Mouse (Mus musculus) right cerebral cortex, postnatal 14 days (tissue): Measurements from ENCODE around the gene 4921517D22Rik.

Experiments used
- DNase-seq: peaks from one replicate; pipeline ENCODE4 v3.0.0; 2022

The 4921517D22Rik gene

DNA sequence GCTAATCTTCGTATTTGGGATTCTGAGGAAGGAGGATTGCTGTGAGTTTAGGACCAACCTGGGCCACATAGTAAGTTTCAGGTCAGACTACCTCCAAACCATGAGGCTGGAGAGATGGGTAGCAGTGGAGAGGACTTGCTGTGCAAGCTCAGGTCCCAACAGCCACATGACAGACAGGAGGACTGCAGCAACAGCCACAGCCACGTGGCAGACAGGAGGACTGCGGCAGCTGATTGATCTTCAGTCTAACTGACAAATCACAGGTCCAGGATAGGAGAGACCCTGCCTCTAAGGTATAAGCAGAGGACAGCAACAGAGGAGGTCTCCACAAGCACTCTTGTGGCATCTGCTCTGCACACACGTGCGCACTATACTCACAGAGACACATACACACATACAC lies 36.1 kb downstream of the 4921517D22Rik start:
- DNase-seq = no peak

DNA sequence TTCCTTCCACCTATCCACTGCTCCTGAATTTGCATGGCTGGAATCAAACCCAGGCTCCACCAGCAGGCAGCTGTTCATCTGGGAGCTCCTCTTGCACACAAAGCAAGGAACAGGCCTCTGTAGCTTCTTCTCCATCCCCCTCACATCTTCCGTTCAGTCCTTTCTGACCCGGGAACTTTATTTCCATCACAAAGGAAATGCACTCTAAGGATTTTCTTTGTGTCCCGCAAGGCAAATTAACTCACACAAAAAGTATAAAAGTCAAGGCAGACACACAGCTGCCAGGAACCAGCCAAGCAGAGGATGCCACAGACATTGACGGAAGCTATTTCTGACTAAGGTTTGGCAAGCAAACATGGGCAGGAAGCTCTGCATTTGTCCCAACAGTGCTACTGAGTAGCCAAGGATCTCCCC lies 36.9 kb downstream of the 4921517D22Rik start:
- no peak for DNase-seq

DNA sequence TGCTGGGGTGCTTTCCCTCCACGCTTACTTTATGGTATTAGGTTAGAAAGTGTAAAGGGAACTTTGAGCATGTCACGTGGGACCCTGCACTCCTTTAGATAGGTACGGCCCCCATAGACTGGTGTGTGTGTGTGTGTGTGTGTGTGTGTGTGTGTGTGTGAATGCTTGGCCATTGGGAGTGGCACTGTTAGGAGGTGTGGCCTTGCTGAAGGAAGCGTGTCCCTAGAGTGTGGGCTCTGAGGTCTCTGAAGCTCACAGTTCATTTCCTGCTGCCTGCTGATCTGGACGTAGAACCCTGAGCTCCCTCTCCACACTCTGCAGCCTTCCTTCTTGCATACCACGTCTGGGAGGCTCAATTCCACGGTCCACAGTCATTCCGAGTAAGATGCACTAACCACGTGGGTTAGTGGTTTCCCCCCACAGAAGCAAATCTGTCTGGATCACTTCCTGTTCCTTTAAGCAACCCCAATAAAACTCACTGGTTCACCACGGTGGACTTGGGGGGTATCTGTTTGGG lies 37.5 kb downstream of the 4921517D22Rik start:
- no peak for DNase-seq

DNA sequence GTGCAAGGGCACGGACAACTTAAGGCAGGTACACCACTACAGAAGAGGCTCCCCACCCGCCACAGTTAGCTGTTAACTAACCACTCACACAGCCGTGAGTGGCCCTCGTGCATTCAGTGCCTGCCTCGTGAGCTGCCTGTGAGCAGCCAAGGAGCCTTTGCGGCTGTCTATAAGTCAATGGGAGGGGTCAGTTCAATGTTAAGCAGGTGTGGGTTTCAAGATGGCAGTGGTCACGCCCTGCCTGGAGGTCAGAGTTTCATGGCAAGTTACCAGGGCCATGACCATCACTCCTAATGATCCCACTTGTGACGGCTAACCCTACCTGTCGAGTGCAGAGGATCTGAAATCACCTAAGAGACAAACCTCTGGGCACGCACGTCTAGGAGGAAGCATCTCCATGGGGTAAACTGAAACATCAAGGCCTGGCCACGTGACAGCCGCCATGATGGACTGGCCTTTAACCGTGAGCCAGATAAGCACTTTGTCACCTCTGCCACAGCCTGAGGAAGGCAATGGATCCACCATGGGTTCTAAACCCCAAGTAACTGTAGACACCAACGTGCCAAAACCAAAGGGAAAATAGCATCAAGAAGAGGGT lies 38.1 kb downstream of the 4921517D22Rik start:
- DNase-seq = no peak

DNA sequence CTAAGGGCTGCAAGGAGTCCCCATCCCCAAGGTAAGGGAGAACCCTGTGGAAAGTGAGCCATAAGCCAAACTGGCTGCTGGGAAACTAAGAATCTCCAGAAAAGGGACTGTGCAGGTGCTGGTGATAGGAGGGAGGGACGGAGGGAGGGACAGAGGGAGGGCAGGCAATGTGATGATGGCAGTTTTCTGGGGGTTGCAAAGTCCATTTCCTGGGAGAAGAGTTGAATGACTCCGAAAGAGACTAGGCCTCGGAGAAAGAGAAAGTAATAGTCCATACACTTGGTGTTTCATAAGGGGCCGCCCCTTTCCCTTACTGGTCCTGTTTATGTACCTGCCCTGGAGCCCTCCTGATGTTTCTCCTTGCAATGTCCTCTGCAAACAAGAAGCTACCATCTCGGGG lies 39.4 kb downstream of the 4921517D22Rik start:
- DNase-seq = no peak

DNA sequence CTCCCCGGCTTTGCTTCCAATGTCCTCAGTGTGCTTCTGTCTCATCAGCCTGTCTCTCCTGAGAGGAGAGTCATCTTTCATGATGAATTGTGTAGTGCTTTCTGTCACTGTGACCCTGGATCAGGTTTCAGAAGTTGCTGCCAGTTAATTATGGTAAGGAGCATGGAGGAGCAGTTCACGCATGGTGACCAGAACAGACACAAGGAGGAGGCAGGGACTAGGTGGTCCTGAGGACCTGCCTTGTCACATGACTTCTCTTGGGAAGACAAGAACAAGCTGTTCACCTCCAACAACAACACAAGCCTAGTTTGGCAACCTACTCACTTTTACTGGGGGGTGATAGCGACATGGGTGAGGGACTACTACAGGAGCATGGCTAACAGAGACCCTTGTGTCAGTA lies 40.8 kb downstream of the 4921517D22Rik start:
- DNase-seq = no peak

DNA sequence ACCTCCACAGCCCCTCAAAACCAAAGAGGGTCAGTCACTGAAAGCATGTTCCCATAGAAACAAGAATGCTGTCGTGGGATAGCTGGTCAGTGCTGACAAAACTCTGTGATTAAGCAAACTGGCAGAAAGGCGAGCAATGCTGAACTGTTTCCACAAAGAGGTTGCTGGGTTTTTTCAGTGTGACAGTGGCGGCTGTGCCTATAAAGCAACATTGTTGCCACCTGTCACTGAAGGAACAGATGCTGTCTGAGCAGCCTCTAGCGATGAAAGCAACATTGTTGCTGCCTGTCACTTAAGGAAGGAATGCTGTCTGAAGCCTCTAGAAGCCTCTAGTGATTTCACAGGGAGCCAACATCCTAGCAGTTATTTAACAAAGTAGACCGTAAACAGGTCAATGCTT lies 41.3 kb downstream of the 4921517D22Rik start:
- no peak for DNase-seq

DNA sequence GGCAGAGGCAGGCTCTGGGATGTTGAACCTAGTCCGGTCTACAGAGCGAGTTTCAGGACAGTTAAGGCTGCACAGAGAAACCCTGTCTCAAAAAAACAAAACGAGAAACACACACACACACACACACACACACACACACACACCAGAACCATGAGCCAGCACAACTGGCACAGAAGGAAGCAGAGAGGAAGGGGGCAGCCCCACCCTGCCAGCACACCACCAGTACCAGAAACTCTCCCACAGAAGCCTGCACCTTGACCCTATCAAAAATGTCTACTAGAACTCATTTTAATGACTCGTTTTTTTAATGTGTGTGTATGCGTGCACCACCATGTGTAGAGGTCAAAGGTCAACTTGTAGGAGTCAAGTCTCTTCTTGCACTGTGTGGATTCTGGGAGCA lies 44.1 kb downstream of the 4921517D22Rik start:
- DNase-seq = no peak

DNA sequence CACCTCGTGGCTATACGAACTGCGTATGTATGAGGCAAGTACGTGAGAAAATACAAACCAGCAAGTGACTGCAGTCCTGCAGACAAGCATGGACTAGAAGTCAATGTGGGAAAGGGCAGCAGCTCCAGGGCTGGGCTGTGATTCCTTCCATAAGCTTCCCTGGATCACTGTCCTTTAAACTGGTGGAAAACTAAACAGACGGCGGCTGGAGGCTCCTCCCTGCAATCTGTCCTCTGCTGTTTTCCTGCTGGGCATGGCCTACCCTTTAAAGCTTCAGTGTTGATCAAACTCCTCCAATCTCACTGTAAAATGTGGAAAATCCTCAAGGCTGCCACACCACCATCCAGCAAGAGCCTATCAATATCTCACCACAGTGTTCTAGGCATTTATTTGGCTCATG lies 45.3 kb downstream of the 4921517D22Rik start:
- no peak for DNase-seq

DNA sequence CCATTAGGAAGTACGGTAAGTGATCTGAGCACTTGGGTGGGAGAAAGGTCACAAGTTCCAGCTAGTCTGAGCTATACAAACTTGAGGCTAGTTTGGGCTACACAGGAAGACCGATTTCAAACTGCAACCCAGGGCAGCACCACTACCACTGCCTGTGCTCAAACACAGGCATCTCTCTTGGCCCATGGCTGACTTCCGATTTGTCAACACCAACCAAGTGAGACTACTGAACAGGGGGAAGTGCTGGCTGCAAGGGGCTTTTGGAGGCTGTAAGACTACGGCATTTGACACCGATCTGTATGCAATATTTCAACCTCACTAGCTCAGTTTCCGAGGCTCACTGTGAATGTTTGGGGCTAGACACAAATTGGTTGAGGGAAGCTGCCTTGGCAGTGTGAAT lies 46.4 kb downstream of the 4921517D22Rik start:
- DNase-seq = no peak

DNA sequence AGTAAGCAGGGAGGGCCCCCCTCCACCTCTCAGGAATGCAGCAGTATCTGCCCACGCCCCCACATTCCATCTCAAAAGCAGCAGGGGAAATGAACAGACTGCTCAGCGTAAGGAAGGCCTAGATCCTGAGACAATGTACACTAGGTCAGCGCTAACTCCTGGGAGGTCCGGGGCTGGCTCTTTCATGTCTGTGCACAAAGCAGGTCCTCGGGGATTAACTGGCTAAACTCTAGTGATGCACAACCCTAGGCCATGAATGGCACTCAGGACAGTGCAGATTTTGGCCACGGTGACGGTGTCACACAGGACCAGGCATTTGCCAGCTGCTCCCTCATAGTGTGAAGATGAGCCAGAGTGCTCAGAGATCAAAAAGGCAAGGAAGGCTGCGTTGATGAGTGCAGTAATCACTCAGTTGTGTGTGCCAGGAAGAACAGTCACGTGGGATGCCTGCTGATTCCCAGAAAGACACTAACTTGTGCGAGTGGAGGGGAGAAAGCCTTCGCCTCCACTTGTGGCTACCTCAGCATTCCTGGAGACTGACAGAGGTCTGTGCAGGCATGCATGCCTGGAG lies 47.1 kb downstream of the 4921517D22Rik start:
- no peak for DNase-seq

DNA sequence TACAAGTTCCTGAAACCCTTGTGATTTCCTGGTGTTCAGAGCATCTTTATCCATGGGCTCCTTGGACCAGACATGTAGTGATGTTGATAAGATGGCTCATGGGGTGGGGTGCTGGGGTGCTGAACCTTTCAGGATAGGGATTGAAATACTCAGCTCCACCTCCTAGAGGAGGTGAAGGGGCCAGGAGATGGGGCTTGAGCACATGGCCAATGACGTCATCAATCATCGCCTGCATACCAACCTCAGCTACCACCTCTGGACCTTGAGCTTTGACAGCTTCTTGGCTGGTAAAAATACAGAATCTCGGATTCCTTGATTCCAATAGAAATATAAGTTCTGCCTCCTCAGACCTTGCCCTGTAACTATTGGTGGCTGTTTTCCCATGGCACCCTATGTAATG lies 48.4 kb downstream of the 4921517D22Rik start:
- no peak for DNase-seq

DNA sequence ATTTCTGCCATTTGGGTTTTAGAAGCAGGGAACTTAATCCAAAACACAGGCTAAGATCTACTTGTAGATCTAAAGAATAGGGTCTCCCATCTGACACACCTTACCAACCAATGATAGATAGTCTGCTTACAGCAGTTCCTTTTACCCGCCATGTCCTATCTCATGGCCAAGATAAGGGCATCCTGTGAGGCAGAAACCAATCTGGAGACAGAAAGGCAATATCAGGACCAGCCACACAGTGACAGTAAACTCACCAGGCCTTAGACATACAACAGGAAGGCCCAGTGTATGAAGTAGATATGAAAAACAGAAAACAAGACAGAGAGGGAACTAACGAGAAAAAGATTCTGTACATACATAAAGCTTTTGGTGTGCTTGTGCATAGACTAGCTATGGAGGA lies 51.1 kb downstream of the 4921517D22Rik start:
- DNase-seq = no peak

DNA sequence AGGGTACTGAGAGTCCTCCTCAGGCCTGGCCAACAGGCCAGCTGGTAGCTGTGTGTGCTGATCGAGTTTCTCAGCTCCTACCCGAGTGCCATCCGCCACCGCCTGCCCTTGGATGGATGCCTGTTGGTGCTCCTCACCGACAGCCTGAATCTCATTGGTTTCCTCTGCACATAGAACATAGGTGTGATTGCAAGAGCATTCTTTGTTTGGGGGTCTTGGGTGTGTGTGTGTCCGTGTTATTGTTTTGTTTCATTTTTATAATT lies 53.8 kb downstream of the 4921517D22Rik start:
- DNase-seq = no peak

DNA sequence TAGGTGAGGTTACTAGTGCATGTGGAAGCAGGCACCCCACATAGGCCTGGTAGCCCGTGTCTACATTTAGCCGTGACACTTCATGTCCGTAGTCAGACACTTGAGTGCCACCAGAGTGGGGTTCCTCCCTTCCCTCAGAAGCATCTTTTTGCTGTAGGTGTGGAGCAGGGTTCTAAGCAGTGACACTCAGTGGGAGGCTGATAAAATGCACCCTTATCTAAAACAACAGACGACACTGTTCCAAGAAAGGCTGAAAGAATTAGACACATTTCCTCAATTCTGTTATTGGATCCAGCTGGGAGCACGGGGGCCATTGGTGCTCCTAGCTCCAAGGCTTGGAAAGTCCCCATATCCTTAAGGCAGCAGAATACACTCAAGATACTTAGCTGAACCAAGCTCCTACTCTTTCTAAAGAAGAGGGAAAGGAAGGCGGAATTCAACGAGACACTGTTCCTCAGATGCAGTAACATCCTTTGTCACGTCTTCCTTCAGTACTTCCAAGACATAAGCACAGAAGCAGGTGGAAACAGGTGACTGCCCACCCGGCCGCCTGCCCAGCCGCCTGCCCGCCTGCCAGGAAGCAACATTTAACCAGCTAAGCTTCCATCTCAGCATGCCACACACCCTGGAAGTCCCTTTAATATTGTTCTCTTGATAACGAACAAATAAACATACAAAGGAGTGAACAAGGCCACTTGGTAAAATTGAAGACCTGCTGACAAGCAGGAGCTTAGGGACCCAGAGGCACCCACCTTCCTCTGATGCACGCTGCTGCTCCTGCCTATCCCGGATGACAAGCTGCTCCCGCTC lies 54.3 kb downstream of the 4921517D22Rik start:
- no peak for DNase-seq

DNA sequence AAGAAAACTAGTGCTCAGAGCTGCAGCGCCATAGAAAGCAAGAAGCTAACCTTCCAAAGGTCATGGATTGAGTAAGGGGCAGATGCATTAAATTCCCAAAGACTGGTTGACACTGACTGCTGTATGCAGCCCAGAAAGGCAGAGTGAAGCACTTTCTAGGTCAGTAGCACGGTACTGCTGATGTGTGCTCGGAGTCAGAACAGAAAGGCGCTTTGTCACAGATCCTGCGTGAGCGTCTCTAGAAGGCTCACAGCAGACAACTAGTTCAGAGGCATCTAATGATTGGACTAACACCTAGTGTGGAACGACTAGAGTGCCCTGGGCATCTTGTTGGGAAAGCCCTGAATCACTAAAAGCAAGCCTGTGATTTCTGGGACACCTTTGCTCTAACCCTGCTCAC lies 56.1 kb downstream of the 4921517D22Rik start:
- no peak for DNase-seq
